Mouse (Mus musculus): Measurements from ENCODE around the gene Ate1. TPM values are rescaled to one million over a fixed set of nuclear protein-coding genes. Genes with fewer than 3 reads are reported as not detected.

The Ate1 gene
- polyA plus RNA-seq, 1 experiment: 9.8 TPM

DNA sequence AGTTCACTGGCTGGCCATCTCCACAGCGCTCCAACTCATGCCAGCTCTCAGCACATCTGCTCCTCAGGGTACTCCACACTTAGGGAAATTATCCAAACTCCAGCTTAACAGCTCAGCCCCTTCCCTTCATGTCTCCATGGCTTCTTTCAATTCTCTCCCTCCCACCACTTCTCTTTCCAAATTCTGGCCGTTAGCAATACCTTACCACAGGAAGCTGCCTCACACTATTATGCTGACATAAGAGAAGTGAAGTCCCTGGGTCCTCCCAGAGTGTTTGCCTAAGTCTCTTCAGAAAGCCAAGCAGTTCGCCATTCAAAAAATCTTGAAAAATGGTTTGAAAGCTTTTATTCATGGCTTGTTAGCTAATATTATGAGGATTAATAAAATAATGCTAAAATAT lies 46.3 kb downstream of the Ate1 start:
- H3K4me2 ChIP-seq (ENCODE audit: low read depth): no peak overlapping the region
- TF ChIP-seq E2F4 (IDR thresholded peaks at IDR 0.05; ENCODE audit: insufficient read depth) (no peak), TCF12 (IDR thresholded peaks at IDR 0.05; ENCODE audit: insufficient read depth, poor library complexity, severe bottlenecking) (no peak), CEBPB (IDR thresholded peaks at IDR 0.05; ENCODE audit: insufficient read depth, poor library complexity, severe bottlenecking) (no peak), MAX (IDR thresholded peaks at IDR 0.05; ENCODE audit: low read depth) (no peak), MYOG (IDR thresholded peaks at IDR 0.05; ENCODE audit: control insufficient read depth in 1 of 3, insufficient read depth in 1 of 3, insufficient read length in 2 of 3, low read depth in 2 of 3) (no peak), TCF3 (IDR thresholded peaks at IDR 0.05; ENCODE audit: insufficient read length, low read depth) (no peak), USF1 (IDR thresholded peaks at IDR 0.05; ENCODE audit: low read depth) (no peak), POLR2A (IDR thresholded peaks at IDR 0.05; ENCODE audit: insufficient read length, low read depth) (no peak), REST (IDR thresholded peaks at IDR 0.05; ENCODE audit: insufficient read depth, insufficient read length) (no peak), POLR2AphosphoS2 (IDR thresholded peaks at IDR 0.05; ENCODE audit: insufficient read length, low read depth) (no peak), MYOD1 (IDR thresholded peaks at IDR 0.05; ENCODE audit: control insufficient read depth in 1 of 3, insufficient read length in 2 of 3, low read depth in 2 of 3) (no peak), SRF (IDR thresholded peaks at IDR 0.05; ENCODE audit: control insufficient read depth, insufficient read length, low read depth) (no peak)
- no peak overlapping the region for H3K4me3 ChIP-seq
- H3K36me3 ChIP-seq (ENCODE audit: control insufficient read depth, insufficient read depth): peaks cover 9% of the 10 kb centered on the region
- no peaks in the 10 kb centered on the region for H3K27me3 ChIP-seq (ENCODE audit: control insufficient read depth, insufficient read depth, insufficient read length)
- H3ac ChIP-seq (ENCODE audit: control insufficient read depth, insufficient read length): no peak overlapping the region
- H3K79me2 ChIP-seq (ENCODE audit: control insufficient read depth, insufficient read depth): no peaks in the 10 kb centered on the region

DNA sequence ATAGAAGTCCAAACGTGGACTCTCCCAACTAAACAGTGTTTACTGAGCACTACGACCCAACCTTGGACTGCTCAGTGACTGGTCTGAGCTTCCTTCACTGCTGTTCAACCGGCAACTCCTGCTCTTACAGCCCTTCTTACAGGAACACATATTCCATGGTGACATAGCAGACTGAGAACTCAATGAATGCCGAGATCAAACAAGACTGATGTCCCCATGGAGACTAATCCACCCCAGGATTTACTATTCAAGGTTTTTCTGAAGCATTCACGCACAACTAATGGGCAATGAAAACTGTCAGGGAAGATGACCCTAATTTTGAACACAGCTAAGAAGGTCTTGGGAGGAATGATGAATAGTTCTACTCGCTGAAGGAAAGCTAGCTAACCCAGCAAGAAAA lies 47.5 kb downstream of the Ate1 start:
- no peak overlapping the region for H3ac ChIP-seq (ENCODE audit: control insufficient read depth, insufficient read length)
- no peak for TF ChIP-seq E2F4 (IDR thresholded peaks at IDR 0.05; ENCODE audit: insufficient read depth)
- H3K79me2 ChIP-seq (ENCODE audit: control insufficient read depth, insufficient read depth): no peaks in the 10 kb centered on the region
- no peak overlapping the region for H3K4me3 ChIP-seq
- H3K27me3 ChIP-seq (ENCODE audit: control insufficient read depth, insufficient read depth, insufficient read length): no peaks in the 10 kb centered on the region
- no peak overlapping the region for H3K4me2 ChIP-seq (ENCODE audit: low read depth)
- H3K36me3 ChIP-seq (ENCODE audit: control insufficient read depth, insufficient read depth): peaks cover under 1% of the 10 kb centered on the region

DNA sequence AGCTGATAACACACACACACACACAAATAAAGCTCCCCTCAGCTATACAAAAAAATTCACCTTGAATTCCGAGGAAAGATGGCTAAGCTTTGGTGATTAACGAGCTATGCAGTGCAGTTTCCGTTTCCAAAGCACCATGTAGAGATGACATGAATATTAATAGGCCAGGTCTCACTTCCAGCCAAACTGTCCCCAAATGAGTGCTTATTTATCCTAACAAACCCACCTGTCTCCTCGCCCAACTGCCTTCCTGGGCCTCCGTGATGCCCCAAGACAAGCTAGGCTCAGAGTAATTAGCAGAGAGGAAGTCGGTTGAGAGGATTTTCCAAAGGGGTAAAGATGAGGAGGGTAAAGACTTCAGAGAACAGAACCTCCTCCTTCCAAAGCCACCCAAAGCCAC lies 49.1 kb downstream of the Ate1 start:
- H3K27me3 ChIP-seq (ENCODE audit: control insufficient read depth, insufficient read depth, insufficient read length): no peaks in the 10 kb centered on the region
- no peak overlapping the region for H3K4me3 ChIP-seq
- H3K79me2 ChIP-seq (ENCODE audit: control insufficient read depth, insufficient read depth): no peaks in the 10 kb centered on the region
- no peak overlapping the region for H3K4me2 ChIP-seq (ENCODE audit: low read depth)
- no peak for TF ChIP-seq TCF3 (IDR thresholded peaks at IDR 0.05; ENCODE audit: insufficient read length, low read depth)
- no peak for TF ChIP-seq E2F4 (IDR thresholded peaks at IDR 0.05; ENCODE audit: insufficient read depth)
- no peak for TF ChIP-seq SRF (IDR thresholded peaks at IDR 0.05; ENCODE audit: control insufficient read depth, insufficient read length, low read depth)
- H3ac ChIP-seq (ENCODE audit: control insufficient read depth, insufficient read length): no peak overlapping the region
- no peaks in the 10 kb centered on the region for H3K36me3 ChIP-seq (ENCODE audit: control insufficient read depth, insufficient read depth)

DNA sequence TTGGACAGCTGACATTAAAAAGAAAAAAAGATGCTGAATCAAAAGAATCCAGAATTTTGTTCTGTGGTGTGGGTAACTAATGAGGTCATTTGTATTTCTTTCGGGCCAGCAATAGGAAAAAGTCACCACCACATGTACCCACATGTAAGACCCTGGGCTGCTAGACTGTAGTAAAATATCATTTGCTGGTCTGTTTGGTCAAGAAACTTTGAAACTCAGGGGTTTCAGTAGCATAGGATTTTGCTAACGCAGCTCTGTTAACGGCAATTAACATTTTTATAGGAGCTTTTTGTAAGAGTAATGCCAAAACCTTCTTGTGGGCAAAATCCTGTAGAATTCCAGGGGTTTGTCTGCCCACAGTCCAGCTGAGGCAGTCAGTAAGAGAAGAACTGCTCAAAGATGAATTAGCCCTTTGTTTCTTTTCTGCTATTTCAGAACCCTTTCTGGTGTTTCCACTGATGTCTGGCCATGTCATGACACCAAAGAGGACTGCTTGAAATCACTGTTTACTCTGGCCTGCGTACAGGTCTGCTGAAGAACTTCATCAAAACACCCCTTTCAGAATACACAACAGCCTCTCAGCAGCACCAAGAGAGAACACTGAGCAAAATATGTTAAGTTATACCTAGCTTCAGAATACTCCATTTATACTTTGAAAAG lies 64.5 kb downstream of the Ate1 start:
- Histone ChIP-seq H3K4me2 (ENCODE audit: low read depth) (no peak overlapping the region), H3K36me3 (ENCODE audit: control insufficient read depth, insufficient read depth) (peaks cover 14% of the 10 kb centered on the region), H3K27me3 (ENCODE audit: control insufficient read depth, insufficient read depth, insufficient read length) (no peaks in the 10 kb centered on the region), H3K4me3 (no peak overlapping the region), H3ac (ENCODE audit: control insufficient read depth, insufficient read length) (no peak overlapping the region), H3K79me2 (ENCODE audit: control insufficient read depth, insufficient read depth) (no peaks in the 10 kb centered on the region)
- no peak for TF ChIP-seq SRF (IDR thresholded peaks at IDR 0.05; ENCODE audit: control insufficient read depth, insufficient read length, low read depth)
- no peak for TF ChIP-seq POLR2A (IDR thresholded peaks at IDR 0.05; ENCODE audit: insufficient read length, low read depth)
- no peak for TF ChIP-seq MAX (IDR thresholded peaks at IDR 0.05; ENCODE audit: low read depth)
- TF ChIP-seq CEBPB (IDR thresholded peaks at IDR 0.05; ENCODE audit: insufficient read depth, poor library complexity, severe bottlenecking): no peak
- no peak for TF ChIP-seq TCF3 (IDR thresholded peaks at IDR 0.05; ENCODE audit: insufficient read length, low read depth)
- no peak for TF ChIP-seq USF1 (IDR thresholded peaks at IDR 0.05; ENCODE audit: low read depth)

DNA sequence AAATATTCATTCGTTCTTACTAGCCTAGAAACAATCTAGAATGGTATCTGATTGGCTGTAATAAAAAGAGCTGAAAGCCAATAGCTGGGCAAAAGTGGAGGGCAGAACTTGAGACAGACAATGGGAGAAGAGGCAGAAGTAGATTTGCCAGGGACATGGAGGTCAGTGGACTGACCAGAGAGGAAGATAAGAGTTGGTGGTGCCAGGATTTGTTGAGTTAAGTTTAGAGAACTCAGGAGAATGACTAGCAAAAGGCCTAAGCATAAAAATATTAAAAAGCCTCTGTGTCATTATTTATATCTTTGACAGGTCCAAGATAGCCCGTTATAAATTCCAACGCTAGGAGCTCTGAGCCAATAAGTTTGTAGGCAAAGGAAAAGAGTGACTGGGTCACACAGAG lies 65.9 kb downstream of the Ate1 start:
- Histone ChIP-seq H3ac (ENCODE audit: control insufficient read depth, insufficient read length) (no peak overlapping the region), H3K36me3 (ENCODE audit: control insufficient read depth, insufficient read depth) (peaks cover 11% of the 10 kb centered on the region), H3K79me2 (ENCODE audit: control insufficient read depth, insufficient read depth) (no peaks in the 10 kb centered on the region), H3K4me3 (no peak overlapping the region), H3K4me2 (ENCODE audit: low read depth) (no peak overlapping the region), H3K27me3 (ENCODE audit: control insufficient read depth, insufficient read depth, insufficient read length) (no peaks in the 10 kb centered on the region)
- TF ChIP-seq E2F4 (IDR thresholded peaks at IDR 0.05; ENCODE audit: insufficient read depth) (no peak), TCF3 (IDR thresholded peaks at IDR 0.05; ENCODE audit: insufficient read length, low read depth) (no peak), TCF12 (IDR thresholded peaks at IDR 0.05; ENCODE audit: insufficient read depth, poor library complexity, severe bottlenecking) (no peak), MAX (IDR thresholded peaks at IDR 0.05; ENCODE audit: low read depth) (no peak), SRF (IDR thresholded peaks at IDR 0.05; ENCODE audit: control insufficient read depth, insufficient read length, low read depth) (no peak), CEBPB (IDR thresholded peaks at IDR 0.05; ENCODE audit: insufficient read depth, poor library complexity, severe bottlenecking) (no peak), MYOD1 (IDR thresholded peaks at IDR 0.05; ENCODE audit: control insufficient read depth in 1 of 3, insufficient read length in 2 of 3, low read depth in 2 of 3) (no peak), MYOG (IDR thresholded peaks at IDR 0.05; ENCODE audit: control insufficient read depth in 1 of 3, insufficient read depth in 1 of 3, insufficient read length in 2 of 3, low read depth in 2 of 3) (no peak), POLR2AphosphoS2 (IDR thresholded peaks at IDR 0.05; ENCODE audit: insufficient read length, low read depth) (no peak), POLR2A (IDR thresholded peaks at IDR 0.05; ENCODE audit: insufficient read length, low read depth) (no peak), REST (IDR thresholded peaks at IDR 0.05; ENCODE audit: insufficient read depth, insufficient read length) (no peak), USF1 (IDR thresholded peaks at IDR 0.05; ENCODE audit: low read depth) (no peak)
